Mouse (Mus musculus) WW6 (cell line): ENCODE measurements around the gene Lrrc74b.
A peak's percentile ranks its signal among the peaks of the same experiment; 100 is the strongest.
"Not testable (repeated sequence)": the region's sequence is repeated elsewhere in the genome, so short reads cannot be mapped to it uniquely, and the experiment has no call there.

Source experiments
- DNase-seq: peaks from one replicate; pipeline ENCODE4 v3.0.0-alpha.2; 2013; ENCODE audit warnings: low read depth, low spot score

The Lrrc74b gene

DNA sequence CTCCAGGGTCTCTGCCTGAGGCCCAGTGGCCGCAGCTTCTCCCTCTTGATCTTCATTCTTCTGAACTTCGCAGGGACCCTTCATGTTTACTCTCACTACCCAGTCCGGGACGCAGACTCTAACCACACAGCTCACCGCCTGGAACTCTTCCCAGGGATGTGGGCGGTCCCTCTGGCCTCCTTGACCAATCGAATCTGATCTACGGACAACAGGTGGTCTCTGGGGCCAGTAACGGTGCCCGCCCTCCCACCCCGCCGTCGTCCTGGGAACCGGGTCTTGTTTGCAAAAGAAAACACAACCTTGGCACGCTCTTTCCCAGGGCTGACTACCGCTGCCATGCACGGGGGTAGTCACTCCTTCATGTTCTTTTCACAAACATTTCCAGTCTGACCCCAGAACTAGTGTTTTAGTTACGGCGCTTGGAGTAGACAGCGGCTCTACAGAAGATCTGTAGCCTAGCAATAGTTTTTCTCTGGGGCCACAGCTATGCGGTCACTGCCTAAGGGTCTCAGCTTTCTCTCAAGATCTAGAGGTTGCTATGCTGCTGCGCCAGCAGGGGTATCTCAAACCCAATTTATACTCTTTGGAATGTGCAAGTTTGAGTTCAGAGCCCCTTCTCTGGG lies at the start of gene Lrrc74b:
Lrrc74b (minus strand) TSS at position 120 of the 623 bp plus-strand sequence.
- peak; percentile 53 for DNase-seq

DNA sequence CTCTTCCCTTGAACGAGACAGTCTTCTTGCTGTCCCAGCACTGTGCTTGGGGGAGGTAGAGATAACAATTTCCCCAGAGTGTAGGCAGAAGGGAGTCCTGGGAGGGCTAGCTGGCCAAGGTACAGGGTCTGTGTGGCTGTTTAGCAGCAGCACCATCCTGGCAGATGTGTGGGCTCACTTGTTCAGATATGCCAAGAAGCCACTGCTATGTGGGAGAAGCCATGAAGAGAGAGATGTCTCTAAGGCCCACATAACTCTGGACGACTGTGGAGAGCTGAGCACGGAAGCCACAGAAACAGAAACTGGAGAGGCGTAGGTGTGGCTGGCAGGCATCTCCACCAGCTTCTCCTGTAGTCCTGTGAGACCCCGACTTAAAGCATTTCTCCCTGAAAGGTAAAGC lies 44.6 kb upstream of the Lrrc74b start:
- DNase-seq, result no peak

DNA sequence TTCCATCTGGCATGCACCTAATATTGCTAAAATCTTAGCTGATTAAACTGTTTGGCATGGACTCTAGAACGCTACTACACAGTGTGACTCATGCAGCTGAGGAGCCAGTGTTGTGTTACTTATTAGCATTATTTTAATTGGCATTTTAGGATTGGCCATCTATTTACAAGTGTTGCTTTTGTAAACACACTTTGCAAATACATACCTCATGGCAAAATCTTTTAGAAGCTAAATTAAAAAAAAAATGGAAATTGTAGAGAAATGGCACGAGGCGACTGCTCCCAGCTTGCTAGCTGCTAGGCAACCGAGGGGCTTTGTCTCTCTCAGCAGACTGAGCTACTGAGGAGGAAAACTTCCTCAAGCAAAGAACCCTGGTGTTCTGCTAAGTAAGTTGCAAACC lies 43.9 kb upstream of the Lrrc74b start:
- no peak for DNase-seq

DNA sequence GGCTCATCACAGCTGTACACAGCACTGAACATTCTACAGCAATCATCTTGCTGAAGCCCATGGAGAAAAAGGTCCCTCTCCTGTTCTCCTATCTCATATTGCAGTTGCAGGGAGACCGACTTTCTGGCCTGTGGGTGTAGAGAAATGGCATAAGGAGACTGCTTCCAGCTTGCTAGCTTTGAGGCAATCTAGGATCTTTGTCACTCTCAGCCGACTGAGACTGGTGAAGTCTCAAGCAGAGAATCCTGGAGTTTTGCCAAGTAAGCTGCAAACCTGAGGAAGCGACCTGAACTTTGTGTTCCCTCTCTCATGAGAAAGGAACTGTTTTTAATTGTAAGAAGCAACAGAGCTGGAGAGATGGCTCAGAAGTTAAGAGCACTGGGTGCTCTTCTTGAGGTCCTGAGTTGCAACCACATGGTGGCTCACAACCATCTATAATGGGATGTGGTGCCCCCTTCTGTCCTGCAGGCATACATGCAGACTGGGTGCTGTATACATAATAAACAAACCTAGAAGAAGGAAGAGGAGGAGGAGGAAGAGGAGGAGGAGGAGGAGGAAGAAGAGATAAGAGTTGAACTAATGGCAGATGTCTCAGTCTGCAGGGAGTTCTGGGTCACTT lies 40.0 kb upstream of the Lrrc74b start:
- DNase-seq, result no peak

DNA sequence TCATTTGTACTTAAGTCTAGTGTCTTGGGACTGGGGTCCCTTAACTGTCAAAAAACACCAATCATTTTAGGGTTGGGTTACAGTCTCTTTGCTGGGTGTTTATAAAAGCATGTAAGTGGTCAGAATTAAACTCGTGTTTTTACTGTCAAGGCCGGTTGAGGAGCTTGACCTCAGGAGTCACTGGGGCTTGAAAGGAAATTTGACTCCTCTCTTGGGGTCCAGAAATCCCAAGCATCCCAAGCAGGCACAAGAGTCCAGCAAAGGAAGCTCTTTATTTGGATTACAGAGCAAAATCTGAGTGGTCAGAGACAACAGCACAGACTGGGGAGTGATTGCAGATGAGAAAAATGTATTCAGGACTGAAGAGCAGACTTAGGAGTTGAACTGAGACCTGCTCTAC lies 29.7 kb upstream of the Lrrc74b start:
- DNase-seq, result no peak

DNA sequence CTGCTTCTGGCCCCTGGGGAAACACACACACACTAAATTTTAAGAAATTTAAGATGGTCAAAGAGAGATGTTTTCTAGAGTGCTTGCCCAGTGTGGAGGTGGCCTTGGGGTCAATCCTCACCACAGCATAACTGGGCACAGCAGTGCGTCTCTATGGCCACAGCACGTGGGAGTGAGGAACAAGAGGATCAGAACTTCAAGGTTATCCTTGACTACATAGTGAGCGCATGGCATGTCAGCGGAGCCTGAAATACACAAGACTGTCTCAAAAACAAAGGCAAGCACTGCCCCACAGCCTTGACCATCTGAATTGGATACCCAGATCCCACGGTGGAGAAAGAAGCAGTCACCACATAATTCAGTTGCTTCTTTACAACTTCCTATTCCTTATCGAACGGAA lies 23.5 kb upstream of the Lrrc74b start:
- no peak for DNase-seq

DNA sequence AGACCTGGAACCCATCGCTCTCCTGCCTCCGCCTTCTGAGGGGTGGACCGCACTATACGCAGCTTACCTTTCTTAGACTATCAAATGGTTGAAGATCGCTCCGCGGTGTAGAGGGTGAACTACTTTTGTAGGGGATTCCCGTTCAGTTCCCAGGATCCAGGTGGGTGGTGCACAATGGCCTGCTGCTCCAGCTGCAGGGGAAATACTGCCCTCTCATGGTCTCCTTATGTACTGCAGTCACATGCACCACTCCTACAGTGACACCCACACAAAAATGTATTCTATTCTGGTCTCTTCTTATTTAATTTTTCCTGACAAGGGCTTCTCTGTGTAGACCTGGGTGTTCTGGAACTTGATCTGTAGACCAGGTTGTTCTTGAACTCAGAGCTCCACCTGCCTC lies 22.0 kb upstream of the Lrrc74b start, which contains the start of gene Slc7a4:
Slc7a4 (minus strand) TSS at position 151 of the 400 bp plus-strand sequence.
- peak; percentile 74 for DNase-seq

DNA sequence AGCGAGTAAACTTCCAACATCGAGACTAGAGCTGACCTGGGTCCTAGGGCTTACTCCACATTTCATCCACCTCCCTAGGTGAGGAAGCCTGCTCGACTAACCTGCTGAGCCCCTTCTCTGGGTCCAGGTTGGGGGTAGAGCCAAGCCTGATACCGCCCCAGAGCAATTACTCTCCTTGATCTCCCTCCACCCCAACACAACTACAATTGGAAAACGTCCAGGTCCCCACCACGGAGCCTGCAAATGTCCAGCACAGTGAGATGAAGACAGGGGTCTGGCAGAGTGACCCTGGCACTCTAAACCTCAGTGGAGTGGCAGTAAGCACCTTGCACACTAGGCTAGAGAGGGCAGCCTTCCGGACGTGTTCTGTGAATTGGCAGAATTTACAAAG lies 15.8 kb upstream of the Lrrc74b start:
- no peak for DNase-seq

DNA sequence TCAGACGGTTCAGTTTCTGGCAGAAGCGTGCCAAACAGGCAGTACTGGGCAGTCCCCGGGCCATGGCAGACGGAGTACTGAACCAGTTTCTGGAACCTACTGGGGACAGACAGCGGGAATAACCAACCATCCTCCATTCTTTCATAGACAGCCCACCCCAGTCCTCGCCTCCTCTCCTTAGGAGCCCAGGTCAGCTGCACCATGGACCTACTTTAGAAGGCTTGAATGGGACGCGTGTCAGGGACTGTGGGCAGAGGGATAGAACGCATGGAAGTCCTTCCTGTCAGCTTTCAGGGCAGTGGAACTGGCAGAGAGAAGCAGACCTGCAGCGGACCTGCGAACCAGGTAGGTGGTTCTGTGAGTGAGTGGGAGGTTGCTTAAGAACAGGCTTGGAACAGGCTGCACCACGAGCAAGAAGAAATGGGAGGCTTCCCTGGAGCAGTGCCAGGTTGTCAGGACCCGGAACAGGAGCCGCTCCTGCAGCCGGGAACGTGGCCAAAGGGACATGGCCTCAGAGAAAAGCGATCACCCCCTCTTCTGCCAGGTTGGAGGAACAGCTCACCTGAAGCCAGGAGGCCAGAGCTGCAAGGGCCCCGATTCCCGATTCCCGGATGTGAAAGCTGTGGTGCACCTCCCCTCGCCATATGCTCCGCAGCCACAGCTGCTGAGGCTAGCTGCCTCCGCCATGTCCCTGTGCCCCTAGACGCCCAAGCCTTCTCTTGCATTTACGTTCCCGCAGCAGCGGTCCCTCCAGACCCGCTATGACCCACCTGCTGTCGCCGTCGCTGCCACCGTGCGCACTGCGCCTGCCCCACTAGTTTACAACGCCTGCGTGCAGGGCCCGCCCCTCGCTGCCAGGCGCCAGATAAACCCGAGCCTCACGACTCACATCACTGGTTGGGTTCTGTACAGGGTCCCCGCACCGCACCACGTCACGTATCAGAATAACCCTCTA lies 15.1 kb upstream of the Lrrc74b start:
- DNase-seq, result no peak

DNA sequence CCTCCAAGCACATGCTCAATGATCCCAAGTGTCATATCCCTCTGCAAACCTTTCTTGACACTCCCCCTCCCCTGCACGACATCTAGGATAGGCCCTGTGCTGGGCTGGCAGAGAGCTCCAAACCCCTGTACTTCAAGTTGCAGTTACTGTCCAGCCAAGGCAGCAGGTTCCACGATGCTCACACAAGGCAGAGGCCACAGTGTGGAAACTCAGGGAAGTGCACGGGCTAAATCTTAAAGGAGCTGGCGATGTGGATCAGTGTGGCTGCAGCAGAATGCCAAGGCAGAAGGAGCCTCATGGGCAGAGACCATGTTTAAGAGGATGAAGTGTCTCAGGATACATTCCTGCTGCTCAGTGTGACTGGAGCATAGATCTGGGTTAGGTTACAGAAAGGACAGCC lies 5.1 kb upstream of the Lrrc74b start:
- DNase-seq, result no peak

DNA sequence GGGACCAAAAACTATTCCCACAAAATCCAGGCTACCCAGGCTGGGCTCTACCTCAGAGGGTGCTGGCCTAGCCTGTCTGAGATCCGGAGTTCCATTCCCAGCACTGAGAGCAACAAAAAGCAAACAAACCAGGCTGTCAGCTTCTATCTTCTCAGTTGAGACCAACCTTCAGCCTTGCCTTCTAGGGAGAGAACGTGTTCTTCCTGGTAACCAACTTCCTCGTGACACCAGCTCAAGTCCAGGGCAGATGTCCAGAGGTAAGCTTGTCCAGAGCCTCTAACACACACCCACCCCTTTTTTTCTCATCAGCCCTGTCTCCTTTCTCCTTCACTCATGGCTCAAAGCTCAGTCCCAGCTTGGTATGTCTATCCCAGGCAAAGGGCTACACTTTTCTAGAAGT lies 3.7 kb upstream of the Lrrc74b start:
- no peak for DNase-seq

DNA sequence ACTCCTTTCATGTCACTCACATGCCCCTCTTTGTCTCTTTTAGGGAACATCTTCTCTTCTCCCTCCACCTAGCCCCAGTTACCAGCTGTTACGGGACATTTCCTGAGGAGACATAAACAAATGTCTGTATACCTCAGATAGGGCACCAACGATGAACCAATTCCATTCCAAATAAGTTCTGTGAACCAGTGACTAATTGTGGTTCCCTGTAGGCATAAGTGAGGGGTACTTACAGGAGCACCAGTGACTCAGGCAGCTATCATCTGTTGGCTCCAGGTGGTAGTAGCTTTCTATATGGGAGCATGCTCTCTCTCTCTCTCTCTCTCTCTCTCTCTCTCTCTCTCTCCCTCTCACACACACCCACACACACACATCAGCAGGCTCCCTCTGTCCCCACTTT lies 3.2 kb upstream of the Lrrc74b start:
- DNase-seq, result no peak

DNA sequence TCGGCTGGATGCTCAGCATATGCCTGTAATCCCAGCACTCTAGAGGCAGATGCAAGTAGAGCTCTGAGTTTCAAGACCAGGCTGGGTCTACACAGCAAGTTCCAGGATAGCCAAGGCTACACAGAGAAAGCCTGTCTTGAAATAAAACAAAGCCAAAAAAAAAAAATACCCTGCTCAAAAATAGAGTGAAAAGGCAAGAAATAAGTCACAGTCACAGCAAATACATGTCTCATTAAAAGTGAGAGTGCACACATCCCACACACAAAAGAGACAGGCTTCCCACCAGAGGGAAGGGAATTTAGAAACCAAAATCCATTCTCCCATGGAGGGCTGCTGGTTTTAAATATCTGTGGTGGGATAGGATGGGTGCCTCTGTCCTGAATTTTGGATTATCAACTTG lies 2.5 kb upstream of the Lrrc74b start:
- no peak for DNase-seq

DNA sequence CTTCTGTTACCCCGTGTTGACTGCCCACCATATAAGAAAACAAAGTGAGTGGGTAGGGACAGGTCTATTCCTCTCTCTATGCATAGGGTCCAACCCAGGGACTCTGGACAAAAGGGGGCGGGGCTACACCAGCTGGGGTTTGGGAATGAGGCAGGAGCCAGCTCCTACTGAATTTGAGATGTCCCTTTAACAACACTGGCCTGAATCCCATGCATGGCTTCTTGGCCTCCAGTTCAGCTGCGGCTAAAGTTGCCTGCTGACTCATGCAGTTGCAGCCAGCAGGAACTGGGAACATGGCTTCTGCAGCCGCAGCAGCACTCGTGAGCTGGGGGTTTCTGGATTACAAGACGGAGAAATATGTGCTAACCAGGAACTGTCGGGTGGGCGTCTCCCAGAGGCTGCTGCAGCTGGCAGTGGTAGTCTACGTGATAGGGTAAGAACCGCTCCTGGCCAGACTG lies 733 bp upstream of the Lrrc74b start, which contains the start of gene P2rx6:
P2rx6 (plus strand) TSS at position 135 of the 458 bp plus-strand sequence.
- no peak for DNase-seq

DNA sequence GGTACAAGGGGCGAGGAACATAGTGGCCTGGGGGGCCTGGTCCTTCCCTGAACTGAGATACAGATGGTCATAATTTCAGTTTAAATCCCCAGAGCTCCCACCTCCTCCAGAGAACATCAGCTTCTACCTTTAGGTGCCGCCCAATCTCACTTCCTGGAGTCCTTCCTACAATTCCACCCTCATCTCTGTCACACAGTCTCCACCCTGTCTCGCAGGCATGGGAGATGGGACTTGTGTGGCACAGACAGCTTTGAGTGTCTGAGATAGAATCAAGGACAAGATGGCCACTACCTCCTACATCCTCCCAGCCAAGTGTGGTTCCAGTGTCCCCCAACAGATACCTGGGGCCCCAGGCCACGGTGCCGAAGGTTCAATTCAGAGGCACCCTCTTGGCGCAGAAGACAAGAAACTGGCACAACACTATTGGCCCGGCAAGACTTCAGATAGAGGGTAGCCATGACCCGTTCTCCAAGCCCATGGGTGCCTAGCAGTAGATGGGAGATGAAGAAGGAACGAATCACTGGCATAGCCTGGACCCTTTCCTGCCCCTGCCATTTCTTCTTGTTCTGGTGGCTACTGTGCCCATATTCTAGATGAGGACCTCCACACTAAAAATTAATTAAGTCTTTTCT lies 1.5 kb downstream of the Lrrc74b start:
- DNase-seq, result no peak

DNA sequence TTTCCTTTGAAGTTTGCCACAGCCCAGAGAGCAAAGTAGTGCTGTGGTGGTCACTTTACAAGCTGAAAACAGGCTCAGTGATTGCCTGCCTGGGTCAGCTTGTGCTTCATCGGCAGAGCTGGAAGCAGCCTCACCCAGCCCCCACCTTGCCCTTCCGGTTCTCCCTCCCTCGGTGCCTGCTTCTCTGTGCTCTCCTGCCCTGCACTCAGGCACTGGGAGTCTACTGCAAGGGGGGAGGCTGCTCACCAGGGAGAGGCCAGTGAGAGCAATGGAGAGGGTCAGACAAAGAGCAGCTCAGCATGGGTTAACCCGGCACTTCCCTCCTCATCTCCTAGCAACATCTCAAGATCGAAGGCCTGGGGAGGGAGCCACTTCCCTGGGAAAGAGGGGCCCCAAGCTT lies 2.2 kb downstream of the Lrrc74b start:
- no peak for DNase-seq

DNA sequence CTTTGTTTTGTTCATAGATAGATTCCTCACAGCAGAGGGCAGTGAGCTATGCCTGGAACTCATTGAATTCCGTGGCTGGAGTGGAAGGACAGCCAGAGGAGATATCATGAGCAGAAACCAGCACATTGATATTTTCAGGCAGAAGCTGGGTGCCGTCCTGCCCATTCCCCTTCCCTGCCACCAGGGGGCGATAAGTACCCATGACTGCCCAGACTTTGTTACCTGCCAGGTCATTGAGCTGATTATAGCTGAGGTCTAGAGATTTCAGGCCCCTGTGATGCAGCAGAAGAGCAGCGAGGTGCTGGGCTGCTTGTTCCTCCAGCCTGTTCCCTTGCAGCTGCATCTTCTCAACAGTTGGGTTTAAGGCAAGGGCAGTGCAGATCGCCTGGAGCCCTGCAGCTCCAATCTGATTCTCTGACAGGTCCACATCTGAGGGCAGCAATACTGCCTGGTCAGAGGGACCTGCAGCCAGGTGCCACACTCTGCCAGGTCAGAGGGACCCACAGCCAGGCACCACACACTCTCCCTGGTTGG lies 3.0 kb downstream of the Lrrc74b start:
- no peak for DNase-seq

DNA sequence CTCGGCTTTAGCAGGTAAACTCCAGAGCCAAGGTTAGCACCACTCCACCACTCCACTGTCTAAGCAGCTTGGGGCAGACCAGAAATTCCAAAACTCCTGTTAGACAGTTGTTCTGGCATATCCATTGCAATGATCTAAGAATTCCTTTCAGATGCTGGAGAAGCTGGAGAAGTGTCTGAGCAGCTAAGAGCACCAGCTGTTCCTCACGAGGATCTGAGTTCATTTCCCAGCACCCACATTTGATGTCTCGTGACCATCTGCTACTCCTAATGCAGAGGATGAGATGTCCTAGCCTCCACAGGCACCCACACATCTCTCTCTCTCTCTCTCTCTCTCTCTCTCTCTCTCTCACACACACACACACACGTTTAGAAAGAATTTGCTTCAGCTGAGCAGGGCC lies 4.1 kb downstream of the Lrrc74b start:
- DNase-seq, result no peak

DNA sequence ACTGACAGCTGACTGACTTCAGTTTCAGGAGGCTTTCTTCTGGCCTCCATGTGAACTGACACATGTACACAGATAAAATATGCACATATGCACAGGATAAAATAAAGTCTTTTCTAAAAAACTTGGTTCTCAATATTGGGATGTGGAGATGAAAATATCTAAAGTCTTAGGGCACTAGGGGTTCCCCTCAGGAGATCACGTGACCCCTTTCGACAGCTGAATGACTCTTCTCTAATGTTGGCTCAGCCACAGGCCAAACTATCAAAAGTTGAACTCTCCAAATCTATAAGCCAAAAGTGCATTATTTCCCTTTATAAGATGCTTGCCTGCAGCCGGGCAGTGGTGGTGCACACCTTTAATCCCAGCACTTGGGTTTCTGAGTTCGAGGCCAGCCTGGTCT lies 4.9 kb downstream of the Lrrc74b start:
- no peak for DNase-seq

DNA sequence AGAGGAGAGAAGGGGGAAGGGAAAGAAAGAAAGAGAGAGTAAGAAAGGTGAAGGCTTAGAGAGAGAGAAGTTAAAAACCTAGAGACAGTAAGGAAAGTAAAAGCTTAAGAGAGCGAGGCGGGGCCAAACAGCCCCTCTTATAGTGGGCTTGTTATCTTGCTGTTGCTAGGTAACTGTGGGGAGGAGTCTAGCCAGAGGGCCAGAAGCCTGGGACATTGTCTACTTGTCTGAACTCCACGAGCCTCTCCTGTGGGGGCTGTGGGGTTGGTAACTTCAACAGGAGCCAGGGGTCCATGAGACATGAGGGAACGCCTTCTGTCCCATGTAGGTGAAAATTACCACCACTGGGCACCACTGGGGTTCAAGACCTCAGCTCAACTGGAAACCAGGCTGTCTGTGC lies 6.3 kb downstream of the Lrrc74b start:
- DNase-seq, result not testable (repeated sequence)

DNA sequence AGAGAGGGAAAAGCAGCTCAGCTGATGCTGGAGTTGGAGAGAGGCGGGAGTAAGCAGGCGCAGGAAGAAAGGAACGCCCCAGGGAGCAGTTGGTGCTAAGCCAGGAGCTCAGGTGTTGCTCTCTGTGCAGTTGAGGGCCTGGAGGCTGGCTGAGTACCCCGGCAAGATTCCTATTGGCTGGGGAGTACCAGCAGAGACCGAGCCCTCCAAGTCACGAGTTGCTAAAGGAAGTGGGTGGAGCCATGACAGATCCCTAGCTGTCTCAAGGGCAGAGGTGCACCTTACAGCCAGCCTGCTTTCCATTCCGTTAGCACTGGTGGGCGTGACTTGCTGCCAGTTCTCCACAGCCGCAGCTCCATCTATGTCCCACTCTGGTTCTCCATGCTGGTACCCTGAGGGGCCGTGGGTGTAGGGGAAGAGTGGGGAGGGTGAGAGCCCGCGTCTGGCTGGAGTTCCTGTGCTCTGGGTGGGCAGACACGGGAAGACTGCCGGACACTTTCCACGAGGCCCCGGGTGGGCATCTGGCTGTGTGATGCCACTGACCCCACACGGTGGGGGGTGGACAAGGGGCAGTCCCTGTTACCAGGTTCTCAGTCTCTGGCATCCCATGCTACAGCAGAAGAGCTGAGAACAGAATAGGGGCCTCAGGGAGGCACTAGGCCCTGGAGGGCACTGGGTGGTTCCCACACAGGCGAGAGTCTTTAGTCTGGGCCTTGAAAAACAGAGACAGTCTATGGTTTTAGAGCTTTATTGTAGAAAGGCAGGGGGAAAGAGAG lies 6.9 kb downstream of the Lrrc74b start:
- peak; percentile 91 for DNase-seq
